Mouse (Mus musculus) heart, adult 2 months (tissue): ENCODE measurements at regions not wholly inside any gene's neighbourhood (a gene's known extent, or its start where the extent isn't known, plus 50 kb on each side); places are given as distances from the start of the nearest gene placed in this dataset.

ENCODE experiments used
- CTCF ChIP-seq: fragments of 200-600 bp; IDR thresholded peaks from 2 replicates; pipeline ENCODE4 v1.8.1; 2022; ENCODE audit warnings: antibody characterized with exemption, mild to moderate bottlenecking, moderate library complexity
- EP300 ChIP-seq: fragments of 200-500 bp; IDR thresholded peaks from 2 replicates; pipeline ENCODE4 v1.6.1; 2011; ENCODE audit warnings: low read depth, low read length, control low read depth; ENCODE audit not compliant: insufficient read depth
- POLR2A ChIP-seq: fragments of 200-500 bp; IDR thresholded peaks from 2 replicates; pipeline ENCODE4 v1.6.1; 2011; ENCODE audit warnings: mild to moderate bottlenecking, low read depth, low read length, control low read depth; ENCODE audit not compliant: insufficient read depth

DNA sequence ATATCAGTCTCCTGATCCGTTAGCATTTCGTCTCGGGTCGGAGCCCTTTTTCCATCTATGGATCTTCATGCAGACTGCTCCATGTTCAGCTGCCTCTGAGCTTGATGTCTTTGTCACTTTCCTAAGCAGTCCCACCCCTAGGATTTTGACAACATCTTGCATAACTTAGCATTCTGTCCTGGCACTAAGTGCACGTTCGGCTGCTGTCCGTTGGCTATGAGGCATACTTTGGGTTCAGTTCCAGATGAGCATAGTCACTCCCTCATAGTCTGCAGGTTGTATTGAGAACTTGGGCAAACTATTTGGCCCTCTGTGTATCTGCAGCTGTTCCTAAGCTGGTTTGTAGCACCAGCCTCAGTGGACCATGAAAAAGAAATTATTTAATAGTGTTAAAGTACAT lies 72.3 kb upstream of the Commd8 start:
- TF ChIP-seq CTCF = no peak
- no peak for TF ChIP-seq POLR2A
- TF ChIP-seq EP300 = no peak
